Mouse (Mus musculus): ENCODE results near the gene Taok3.

Gene Taok3

DNA sequence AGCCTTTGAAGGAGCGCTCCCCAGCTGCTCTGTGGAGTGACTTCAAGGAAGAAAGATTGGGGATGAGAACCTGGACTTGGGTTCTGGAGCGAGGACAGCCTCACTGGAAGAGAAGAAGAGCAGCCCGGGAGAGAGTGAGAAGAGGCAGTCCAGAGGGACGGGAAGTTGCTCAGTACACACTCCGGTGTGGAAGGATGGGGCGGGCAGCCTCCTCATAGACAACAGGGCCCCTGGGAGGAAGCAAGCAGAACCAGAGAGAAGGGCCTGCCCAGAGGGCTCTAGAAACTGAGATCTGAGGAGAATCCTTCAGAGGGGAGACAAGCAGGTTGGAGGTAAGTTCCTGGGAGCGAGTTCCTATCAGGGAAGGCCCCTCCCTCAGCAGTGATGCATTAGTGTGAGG is 20.4 kb downstream of the Taok3 start:
- no peak for DNase-seq (ENCODE audit: low spot score in 2 of 2)

GRCm38 (mm10) chr5:117143721-117144135 is 23.8 kb downstream of the Taok3 start:
- DNase-seq (ENCODE audit: low spot score in 2 of 2): peak in 1 of 2 experiments; percentile 56

GRCm38 (mm10) chr5:117146165-117146564 is 26.2 kb downstream of the Taok3 start:
- DNase-seq (ENCODE audit: low spot score in 2 of 2): no peak

- DNase-seq (ENCODE audit: low spot score in 2 of 2): no peak
Observed at GRCm38 (mm10) chr5:117147187-117148095, 27.5 kb downstream of the Taok3 start.

DNA sequence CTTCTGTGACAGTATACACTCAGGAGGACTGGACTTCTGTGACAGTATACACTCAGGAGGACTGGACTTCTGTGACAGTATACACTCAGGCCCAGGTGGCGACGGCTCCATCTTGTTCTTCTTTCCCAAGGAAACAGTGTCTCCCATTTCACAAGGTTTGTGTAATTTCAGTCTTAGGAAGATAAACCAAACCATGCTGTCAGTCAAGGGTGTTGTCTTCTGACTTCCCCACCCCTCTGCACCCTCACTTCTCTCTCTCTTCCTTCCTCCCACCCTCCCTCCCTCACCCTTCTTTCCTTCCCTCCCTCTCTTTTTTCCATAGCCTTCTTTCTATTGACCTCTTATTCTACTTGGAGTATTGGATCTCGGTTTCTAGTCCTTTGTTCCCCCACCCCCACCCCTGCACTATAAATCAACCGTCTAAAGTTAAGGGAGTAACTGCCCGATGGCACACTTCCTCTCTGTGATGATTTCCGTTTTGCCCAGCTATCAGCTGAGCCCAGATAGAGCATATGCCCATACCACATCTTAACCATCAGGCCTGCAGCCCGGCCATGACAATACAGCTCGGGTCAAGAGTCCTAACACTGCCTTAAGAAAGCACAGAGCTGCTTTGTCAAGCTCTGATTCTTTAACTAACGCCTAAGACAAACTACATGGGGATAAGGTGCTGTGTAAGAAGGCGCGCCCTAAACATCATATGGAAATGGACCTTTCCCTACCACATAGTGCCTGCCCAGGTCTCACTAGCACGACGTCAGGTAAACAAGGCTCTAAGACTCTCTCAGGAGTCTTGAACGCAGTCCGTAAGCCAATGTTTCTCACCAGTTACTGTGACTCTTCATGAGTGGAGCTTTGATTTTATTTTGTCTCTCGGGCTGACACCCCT is 29.4 kb downstream of the Taok3 start:
- DNase-seq (ENCODE audit: low spot score in 2 of 2): no peak

DNA sequence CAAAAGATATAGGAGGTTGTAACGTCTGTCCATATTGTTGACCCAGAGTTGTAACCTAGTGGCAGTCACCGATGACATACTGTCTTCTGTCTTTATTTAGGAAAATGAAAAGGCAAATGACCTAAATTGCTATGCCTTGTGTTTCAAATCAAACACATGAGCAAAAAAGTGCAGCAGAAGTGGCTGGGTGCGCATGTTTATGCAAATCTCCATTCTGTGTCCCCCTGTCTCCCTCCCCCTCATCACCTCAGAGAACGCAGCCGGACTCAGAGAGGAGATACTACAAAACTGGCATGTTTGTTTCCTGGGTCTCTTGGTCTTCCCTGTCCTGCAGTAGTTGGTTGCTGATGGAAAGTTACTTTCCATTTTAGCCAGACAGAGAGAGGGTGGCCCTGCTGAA is 30.1 kb downstream of the Taok3 start:
- no peak for DNase-seq (ENCODE audit: low spot score in 2 of 2)

GRCm38 (mm10) chr5:117152944-117153343 is 33.0 kb downstream of the Taok3 start:
- no peak for DNase-seq (ENCODE audit: low spot score in 2 of 2)

DNA sequence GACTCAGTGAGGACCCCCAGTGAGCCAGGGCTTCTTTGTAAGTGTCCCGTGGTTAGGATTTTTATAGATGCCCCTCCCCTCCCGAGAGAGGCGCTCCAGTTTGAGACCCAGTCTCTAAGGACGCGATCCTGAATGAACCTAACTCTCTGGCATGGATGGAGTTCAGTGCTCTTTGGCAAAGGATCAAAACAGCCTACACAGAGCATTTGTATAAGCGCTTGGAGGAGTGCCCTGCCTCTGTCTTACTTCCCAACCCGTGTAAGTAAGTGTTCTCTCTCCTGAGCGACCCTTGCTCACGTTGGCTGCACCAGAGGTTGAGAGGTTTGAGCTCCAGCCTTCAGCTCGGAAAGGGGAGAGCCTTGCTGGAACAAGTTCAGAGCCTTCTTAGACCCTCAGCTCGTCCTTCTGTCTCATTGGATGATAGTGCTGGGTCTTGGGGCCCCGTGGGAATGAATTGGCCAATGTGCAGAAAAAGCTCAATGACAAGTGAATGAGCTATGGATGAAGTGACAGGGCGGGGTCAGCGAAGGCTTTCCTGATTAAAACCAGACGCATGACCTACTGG is 33.7 kb downstream of the Taok3 start:
- peak in 1 of 2 experiments; percentile 56 for DNase-seq (ENCODE audit: low spot score in 2 of 2)

DNA sequence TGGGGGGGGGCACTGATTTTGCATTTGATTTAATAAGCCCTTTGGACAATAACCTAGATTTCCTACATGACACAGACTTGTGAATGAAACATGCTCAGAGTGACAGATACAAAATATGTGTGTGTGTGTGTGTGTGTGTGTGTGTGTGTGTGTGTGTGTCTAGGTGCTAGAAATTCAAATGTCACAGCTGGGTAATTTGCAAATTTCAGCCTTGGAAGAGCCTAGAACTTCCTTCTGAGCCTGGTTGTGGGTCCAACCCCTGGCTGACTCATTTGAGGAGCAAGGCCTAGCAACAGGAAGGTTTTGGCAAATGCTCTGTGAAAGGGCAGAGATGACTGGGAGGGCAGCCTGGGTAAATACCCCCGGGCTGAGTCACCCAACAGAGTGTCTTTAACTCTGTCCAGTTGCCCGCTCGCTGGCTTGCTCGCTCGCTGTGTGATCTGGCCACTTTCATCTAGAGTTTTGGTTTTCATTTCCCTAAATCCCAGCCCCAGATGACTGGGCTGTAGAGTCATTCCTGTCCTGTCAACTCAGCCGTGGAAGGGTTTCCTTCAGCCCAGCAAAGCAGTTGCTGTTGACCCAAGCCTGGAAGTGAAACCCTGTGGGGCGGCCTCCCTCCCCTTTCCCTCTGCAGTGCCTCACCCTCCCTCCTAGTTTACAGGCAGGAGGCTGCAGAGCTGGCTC is 38.5 kb downstream of the Taok3 start:
- DNase-seq (ENCODE audit: low spot score in 2 of 2): peak in 1 of 2 experiments; percentile 59

GRCm38 (mm10) chr5:117159326-117159725 is 39.4 kb downstream of the Taok3 start:
- no peak for DNase-seq (ENCODE audit: low spot score in 2 of 2)

DNA sequence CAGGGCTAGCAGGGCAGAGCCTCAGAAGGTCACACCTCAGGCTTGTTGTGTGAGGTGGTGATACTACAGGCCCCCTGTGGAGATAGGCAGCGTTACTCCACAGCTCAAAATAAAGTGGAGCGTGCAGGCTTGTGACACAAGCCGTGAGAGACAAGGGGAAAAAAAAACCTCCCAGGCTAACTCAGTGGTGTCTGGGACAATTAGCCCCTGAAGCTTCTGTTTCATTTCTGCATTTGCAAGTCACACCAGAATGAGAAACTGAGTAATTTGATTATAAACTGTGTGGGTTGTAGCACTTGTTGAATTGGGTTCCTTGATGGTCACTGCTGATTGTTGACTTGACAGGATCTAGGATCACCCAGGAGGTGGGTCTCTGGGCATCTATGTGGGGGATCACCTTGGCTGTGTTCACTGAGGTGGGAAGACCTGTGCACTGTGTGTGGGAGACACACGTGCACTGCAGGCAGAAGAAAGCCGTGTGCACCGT is 39.9 kb downstream of the Taok3 start:
- DNase-seq (ENCODE audit: low spot score in 2 of 2): no peak

DNA sequence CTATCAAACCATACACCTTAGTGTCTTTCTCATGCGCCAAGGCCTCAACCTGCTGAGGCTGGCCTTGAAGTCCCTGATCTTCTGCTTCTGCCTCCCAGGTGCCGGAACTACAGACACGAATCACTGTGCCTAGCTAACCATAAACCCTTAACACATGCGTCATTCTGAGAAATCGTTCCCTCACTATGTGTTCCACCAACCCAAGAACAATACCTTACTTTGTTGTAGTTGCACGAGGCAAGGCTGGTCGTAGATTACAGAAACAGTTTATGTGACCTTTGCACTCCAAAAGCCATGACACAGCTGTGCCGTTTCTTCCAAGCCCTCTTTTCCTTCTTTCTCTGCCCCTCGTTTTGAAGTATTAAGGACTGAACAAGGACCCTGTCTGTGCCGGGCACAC is 40.6 kb downstream of the Taok3 start:
- DNase-seq (ENCODE audit: low spot score in 2 of 2): no peak

GRCm38 (mm10) chr5:117163790-117164189 is 43.9 kb downstream of the Taok3 start:
- DNase-seq (ENCODE audit: low spot score in 2 of 2): no peak

GRCm38 (mm10) chr5:117164516-117164915 is 44.6 kb downstream of the Taok3 start:
- DNase-seq (ENCODE audit: low spot score in 2 of 2): no peak

DNA sequence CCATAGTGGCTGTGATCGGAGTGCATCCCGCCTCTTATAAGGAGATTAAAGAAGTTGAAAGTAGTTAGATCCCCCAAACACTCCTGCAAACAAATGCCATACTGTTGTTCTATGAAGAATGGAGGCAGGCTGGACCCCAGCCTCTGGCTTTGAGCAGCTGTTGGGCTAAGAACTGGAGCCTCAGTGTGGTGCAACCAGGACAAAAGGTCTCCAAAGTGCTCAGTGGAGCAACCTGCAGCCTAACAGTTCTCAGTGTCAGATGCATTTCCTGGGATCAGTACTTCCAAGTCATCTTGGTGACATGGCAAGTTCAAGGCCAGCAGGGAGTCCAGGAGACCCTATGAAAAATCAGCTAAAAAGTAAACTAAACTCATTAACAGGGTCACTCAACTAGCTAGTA is 45.0 kb downstream of the Taok3 start:
- DNase-seq (ENCODE audit: low spot score in 2 of 2): no peak

DNA sequence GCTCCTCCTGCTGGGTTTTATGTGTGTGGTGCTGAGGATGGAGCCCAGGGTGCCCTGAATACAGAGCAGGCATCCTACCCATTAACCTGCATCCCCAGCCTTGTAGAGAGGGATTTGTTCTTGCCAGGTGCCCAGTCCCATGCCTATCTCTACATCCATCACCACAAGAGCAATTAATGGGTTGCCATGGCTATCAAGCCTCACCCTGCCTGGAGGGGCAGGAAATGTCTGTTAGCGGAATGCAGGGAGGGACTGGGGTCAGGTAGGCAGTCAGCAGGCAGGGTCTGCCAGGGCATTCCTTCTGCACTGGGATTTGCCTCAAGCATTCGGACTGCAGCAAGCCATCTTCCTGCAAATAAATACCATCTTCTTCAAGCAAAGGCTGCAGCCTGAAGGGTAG is 46.0 kb downstream of the Taok3 start:
- no peak for DNase-seq (ENCODE audit: low spot score in 2 of 2)

DNA sequence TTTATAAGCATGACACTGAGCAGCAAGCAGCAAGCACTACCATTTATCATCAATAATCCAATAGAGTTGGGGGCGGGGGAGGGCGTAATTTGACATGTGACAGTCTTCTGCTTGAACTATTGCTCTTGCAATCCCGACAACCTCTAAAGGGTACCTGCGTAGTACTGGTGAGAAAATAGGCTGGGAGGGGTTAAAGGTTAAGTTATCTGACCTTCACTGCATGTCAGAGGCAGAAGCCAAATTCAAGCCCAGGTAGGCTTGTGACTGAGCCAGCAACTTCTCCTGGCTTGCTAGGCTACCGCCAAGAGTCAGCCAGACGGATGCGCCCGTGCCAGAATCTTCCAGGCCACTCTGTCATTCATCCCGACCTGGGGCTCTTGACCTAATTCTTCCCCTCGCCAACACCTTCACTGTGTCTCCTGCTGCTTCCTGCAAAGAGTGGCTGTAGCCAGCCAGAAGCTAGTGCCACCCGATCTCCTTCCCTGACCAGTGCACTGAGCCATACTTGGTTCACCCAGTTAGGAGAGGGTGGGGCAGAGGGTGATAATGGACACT is 47.0 kb downstream of the Taok3 start:
- no peak for DNase-seq (ENCODE audit: low spot score in 2 of 2)

- no peak for DNase-seq (ENCODE audit: low spot score in 2 of 2)
Observed at GRCm38 (mm10) chr5:117168351-117169100, 48.6 kb downstream of the Taok3 start.

DNA sequence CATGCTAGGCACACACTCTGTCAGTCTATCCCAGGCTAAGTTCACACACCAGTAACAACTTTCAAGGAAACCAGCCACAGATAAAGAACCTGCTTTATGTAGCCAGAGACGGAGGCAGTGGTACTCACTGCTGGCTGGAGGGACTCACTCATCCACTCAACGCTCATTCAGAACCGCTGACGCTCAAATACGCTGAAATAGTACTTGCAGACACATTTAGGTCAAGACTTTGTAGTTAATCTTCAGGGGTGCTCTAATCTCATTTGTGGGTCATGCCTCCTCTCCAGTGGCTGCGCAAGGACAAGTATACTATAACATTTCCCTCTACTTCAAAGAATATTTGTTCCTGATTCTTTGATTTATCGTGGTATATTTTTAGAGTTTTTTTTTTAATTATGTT is 54.1 kb downstream of the Taok3 start:
- DNase-seq (ENCODE audit: low spot score in 2 of 2): no peak

DNA sequence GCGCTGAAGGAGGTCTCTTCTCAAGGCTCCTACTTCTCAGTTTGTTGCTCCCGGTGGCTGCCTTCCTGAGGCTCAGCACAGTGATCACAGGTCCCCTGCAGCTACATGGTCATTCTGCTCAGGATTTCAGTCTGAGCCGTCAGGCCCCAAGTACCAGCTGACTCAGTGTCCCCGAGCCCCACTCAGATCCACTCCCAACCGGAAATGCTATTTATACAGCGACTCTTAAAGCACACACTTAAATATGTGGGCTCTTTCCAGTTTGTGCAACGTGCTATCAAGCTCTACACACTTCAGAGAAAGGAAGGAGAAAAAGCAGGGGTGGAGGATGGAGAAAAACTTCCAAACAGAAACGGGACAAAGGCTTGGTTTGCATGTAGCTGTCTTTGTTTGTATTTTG is 56.0 kb downstream of the Taok3 start:
- DNase-seq (ENCODE audit: low spot score in 2 of 2): no peak

DNA sequence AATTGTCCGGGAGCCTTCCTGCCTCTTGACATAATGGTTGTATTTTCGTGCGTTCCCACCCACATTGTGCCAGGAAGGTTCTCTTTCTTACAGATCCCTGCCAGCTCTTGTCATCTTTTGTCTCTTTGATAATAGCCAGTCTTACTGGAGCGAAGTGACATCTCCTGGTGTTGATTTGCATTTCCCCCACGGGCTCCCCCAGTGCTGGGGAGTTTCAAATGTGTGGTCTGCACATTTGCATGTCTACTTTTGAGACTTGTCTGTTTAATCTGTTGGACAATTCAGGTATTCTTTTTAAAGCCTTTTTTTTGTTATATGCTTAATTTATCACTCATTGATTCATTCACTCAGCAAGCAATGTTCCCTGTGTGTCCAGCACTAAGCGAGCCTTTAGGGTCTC is 58.1 kb downstream of the Taok3 start:
- DNase-seq (ENCODE audit: low spot score in 2 of 2): no peak

All from spleen, postnatal 4 days (tissue).